Mouse (Mus musculus): Measurements from ENCODE around the gene Otud4. TPM values are rescaled to one million over a fixed set of nuclear protein-coding genes. Genes with fewer than 3 reads are reported as not detected.
"Not testable (repeated sequence)": the region's sequence is repeated elsewhere in the genome, so short reads cannot be mapped to it uniquely, and the experiment has no call there.

Gene Otud4
- total RNA-seq, 2 experiments from 2014 or later = 82.2 to 87.6 TPM

DNA sequence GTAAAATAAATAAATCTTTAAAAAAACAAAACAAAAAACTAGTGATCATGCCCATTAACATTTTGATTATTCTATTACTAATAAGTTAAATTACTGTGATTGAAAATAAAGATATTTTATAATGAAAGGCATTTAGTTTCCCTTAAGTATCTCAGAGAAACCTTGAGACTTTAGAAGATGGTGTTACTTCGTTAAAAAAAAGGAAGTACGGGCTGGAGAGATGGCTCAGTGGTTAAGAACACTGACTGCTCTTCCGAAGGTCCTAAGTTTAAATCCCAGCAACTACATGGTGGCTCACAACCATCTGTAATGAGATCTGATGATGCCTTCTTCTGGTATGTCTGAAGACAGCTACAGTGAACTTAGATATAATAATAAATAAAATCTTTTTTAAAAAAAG lies 2.2 kb upstream of the Otud4 start:
- ATAC-seq (replicated peaks; ENCODE audit: low FRiP score, low TSS enrichment, poor library complexity, severe bottlenecking) = no peak

DNA sequence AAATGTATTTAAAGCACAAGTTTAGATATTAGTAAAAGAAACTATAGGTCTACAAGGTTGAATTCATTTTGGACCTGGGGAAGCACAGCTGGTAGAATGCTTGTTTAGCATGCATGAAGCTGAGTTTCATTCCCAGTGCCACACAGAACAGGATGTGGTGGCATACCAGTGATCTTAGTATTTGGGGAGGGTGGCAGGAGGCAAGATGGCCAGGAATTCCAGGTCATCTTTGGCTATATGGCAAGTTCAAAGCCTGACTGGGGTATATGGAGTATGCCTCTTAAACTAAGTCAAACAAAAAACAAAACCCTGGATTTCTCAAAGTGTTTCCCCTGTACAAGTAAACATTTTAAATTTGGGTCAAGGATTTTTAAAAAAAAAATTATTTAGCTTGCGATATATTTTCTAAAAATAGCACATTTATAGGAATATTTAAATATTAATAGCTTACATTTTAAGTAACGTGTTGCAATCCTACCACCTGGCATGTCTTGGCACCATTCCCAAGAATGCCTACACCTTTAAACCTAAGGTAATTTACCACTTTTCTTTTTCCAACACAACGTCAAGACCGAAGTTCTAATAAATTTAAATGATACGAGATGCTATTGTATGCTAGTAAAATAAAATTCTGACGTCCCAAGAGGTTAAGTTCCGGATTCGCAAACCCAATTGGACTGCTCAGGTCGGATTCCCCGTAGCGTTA lies 1.3 kb upstream of the Otud4 start:
- no peak for ATAC-seq (replicated peaks; ENCODE audit: low FRiP score, low TSS enrichment, poor library complexity, severe bottlenecking)

DNA sequence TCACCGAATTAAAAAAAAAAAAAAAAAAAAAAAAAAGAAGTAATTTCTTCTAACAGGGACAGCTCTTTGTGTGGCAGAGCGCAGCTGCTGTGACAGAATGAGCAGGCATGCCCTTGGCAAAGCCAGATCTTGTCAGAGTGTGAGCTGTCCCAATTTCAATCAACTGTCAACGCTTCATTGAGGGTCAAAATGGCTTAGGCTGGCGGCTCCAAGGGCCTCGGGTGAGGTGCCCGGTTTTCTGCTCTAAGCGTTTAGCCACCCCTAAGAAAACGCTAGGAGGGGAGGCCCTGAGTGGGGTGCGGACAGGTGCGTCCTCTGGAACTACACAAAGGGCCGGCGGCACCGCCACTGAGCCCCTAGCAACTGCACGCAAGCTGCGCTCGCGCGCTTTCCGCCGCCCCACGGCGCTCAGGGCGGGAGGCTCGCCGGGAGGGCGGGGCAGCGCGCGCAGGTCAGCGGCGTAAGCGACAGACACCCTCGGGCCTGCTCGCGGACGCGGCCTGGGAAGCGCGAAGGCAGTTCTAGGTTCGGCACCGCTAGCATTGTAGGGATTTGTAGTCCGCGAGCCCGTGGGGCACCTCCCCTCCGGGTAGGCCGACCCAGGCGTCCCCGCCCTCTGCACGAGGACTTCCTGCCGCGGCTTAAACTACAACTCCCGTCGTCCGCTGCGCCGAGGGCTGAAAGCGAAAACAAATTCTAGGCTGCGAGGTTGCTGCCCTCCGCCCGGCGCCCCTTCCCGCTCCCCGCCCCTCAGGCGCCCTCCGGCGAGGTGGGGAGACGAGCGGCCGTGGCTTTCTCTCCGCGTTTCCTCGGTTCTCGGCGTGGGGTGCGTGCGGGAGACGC lies 490 bp upstream of the Otud4 start:
- peak; percentile 98 for ATAC-seq (replicated peaks; ENCODE audit: low FRiP score, low TSS enrichment, poor library complexity, severe bottlenecking)

DNA sequence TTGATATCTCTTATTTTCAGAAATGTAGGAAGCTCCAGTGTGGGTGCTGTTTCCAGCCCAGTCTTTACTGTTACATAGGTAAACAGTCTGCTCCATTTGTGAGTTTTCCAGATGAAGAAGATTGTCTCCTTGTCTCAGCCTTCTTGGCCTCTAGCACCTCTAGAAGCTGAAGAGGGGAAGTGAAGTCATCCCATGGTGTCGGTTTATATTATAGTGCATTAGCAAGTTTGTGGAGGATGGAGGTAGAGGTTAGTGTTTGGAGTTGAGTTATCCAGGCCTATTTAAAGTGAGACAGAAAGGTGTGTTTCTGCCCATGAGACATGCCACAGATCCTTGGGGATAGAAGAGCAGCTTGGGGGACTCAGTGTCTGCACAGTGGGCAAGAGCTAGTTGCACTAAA lies 1.7 kb downstream of the Otud4 start:
- no peak for ATAC-seq (replicated peaks; ENCODE audit: low FRiP score, low TSS enrichment, poor library complexity, severe bottlenecking)

DNA sequence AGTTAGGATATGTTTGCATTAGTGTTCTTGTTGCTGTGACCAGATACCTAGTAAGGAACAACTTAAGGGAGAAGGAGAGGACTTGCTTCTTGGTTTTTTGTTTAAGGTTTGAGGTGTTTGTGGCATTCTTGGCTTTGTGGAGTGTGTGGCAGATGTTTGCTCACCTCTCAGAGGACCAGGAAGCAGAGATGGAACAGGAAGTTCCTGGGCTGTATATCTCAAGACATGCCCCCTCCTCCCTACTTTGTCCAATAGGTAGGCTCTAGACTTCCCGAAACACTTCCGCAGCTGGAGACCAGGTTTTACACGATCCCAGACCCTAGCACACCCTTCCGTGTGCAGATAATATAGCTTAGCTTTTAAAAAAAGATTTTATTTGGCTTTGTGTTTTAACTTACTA lies 10.2 kb downstream of the Otud4 start:
- ATAC-seq (replicated peaks; ENCODE audit: low FRiP score, low TSS enrichment, poor library complexity, severe bottlenecking) = no peak

GRCm38 (mm10) chr8:79650158-79650814 lies 10.9 kb downstream of the Otud4 start:
- peak; percentile 90 for ATAC-seq (replicated peaks; ENCODE audit: low FRiP score, low TSS enrichment, poor library complexity, severe bottlenecking)

DNA sequence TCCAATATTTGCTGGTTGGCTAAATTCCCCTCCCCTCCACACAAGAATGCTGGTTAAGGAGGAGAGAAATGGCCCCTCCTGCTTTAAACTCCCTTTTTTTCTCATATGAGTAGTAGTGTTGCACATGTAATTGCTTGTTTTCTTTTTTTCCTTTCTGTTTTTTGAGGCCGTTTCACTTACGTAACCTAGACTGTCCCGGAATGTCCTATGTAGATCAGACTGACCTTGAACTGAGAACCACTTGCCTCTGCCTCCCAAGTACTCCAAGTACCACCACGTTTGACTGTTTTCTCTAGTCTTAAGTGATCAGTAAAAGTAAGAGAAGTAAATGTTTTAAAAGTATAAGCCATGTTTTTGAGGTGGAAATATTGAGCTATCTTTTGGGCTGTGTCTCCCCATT lies 14.3 kb downstream of the Otud4 start:
- ATAC-seq (replicated peaks; ENCODE audit: low FRiP score, low TSS enrichment, poor library complexity, severe bottlenecking) = no peak

DNA sequence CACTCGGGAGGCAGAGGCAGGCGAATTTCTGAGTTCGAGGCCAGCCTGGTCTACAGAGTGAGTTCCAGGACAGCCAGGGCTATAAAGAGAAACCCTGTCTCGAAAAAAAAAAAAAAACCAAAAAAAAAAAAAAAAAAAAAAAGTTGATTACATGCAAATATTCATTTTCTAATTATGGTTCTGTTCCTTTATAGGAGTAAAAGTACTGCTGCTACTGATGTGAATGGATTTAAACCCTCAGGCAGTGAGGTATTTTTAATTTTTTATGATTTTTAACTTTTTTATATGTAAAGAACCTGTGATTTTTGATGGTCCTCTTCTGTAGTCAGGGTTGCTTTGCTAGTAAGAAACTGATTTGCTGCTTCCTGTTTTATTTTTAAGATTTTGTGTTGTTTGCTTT lies 19.3 kb downstream of the Otud4 start:
- not testable (repeated sequence) for ATAC-seq (replicated peaks; ENCODE audit: low FRiP score, low TSS enrichment, poor library complexity, severe bottlenecking)

GRCm38 (mm10) chr8:79676461-79676860 lies 37.0 kb downstream of the Otud4 start:
- no peak for ATAC-seq (replicated peaks; ENCODE audit: low FRiP score, low TSS enrichment, poor library complexity, severe bottlenecking)

- ATAC-seq (replicated peaks; ENCODE audit: low FRiP score, low TSS enrichment, poor library complexity, severe bottlenecking) = peak; percentile 68
Observed at GRCm38 (mm10) chr8:79679005-79679404, 39.6 kb downstream of the Otud4 start.

DNA sequence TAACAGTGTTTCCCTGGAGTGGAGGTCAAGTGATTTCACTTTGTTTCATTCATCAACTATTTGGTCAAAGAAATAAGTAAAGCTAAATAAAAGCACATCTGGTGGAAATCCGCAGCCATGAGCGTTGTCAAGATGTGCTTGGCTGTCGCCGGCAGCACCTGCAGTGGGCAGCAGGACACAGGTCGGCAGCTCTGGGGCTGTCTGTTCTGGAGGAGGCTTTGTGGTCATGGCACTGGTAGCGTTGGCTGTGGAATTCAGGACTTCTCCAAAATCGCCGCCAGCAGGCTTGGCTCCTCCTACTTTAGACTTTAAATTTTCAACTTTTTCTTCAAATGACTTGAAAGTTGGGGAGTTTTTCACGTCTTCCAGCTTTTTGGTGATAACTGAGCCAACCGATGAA lies 40.7 kb downstream of the Otud4 start:
- peak; percentile 52 for ATAC-seq (replicated peaks; ENCODE audit: low FRiP score, low TSS enrichment, poor library complexity, severe bottlenecking)

GRCm38 (mm10) chr8:79680555-79680954 lies 41.1 kb downstream of the Otud4 start:
- ATAC-seq (replicated peaks; ENCODE audit: low FRiP score, low TSS enrichment, poor library complexity, severe bottlenecking) = peak; percentile 64

DNA sequence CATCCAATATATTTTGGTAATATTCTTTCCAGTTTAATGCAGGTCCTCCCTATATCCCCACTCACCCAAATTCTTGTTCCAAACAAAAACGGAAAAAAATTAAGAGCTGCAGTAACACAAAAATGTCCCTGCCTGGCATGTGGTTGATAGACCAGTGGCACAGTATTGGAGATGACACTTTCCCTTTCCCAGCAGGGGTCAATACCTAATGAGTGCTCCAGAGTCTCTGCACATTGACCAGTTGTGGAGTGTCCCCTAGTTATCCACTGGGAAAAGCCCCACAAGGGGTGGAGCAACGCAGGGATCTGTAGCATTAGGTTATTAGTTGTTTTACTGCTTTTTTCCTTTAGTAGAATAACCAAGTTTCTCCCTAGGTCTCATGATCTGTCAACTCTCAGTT lies 41.5 kb downstream of the Otud4 start:
- ATAC-seq (replicated peaks; ENCODE audit: low FRiP score, low TSS enrichment, poor library complexity, severe bottlenecking) = no peak

- not testable (repeated sequence) for ATAC-seq (replicated peaks; ENCODE audit: low FRiP score, low TSS enrichment, poor library complexity, severe bottlenecking)
Observed at GRCm38 (mm10) chr8:79685927-79686326, 46.5 kb downstream of the Otud4 start.

- ATAC-seq (replicated peaks; ENCODE audit: low FRiP score, low TSS enrichment, poor library complexity, severe bottlenecking) = no peak
Observed at GRCm38 (mm10) chr8:79692531-79692930, 53.1 kb downstream of the Otud4 start.

- no peak for ATAC-seq (replicated peaks; ENCODE audit: low FRiP score, low TSS enrichment, poor library complexity, severe bottlenecking)
Observed at GRCm38 (mm10) chr8:79706687-79707086, 67.3 kb downstream of the Otud4 start.

GRCm38 (mm10) chr8:79711064-79711961 lies 71.9 kb downstream of the Otud4 start, which contains the start of the genes Abce1 and Anapc10:
Gene Abce1 (minus strand): TSS chr8:79711740.
Gene Anapc10 (plus strand): TSS chr8:79711820.
- peak; percentile 97 for ATAC-seq (replicated peaks; ENCODE audit: low FRiP score, low TSS enrichment, poor library complexity, severe bottlenecking)

DNA sequence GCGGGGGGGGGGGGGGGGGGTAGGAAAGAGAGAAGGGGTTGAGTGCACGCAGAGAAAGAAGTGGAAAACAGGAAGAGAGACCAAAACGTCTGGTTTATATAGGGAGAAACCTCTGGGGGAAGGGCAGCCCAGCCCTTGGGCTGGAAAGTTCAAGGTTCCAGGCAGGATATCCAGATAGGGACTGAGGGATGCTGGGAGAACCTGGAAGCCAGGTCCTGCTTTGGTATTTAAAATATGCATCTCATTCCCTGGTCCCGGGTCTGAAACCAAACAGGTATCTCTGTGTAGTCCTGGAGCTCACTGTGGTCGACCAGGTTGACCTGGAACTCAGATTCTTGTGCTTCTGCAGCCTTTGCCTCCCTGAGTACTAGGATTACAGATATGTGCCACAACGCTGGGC lies 73.3 kb downstream of the Otud4 start:
- ATAC-seq (replicated peaks; ENCODE audit: low FRiP score, low TSS enrichment, poor library complexity, severe bottlenecking) = no peak

- no peak for ATAC-seq (replicated peaks; ENCODE audit: low FRiP score, low TSS enrichment, poor library complexity, severe bottlenecking)
Observed at GRCm38 (mm10) chr8:79721537-79721936, 82.1 kb downstream of the Otud4 start.

Data from megakaryocyte-erythroid progenitor cell, adult 5-6 weeks (primary cell).